Mouse (Mus musculus) spleen, postnatal 14 days (tissue): Measurements from ENCODE around the gene Fer1l5.

Experiments used
- DNase-seq, 2 experiments: peaks; one replicate each; pipeline ENCODE4 v3.0.0; 2021 to 2022; ENCODE audit warnings: low spot score in 2 of 2

Gene Fer1l5

DNA sequence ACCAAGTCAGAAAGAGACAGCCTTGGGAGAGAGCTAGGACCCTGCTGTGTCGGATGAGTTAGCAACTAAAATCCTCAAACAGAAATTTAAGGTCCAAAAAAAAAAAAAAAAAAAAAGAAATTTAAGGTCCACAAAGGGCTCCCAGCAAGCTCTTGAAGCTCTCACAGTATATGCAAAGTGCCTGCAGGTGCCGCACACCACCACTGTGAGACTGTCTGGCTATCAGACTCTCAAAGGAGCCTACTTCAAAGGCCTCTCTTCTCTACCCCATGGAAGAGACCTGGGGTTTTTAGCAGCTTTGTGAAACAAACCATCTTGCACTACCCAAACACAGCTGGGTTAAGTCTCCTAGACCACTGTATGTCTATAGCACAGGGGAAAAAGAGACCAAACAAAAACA, 57.4 kb downstream of the Fer1l5 start:
- no peak for DNase-seq

- no peak for DNase-seq
Observed at GRCm38 (mm10) chr1:36432999-36433398, 60.9 kb downstream of the Fer1l5 start.

DNA sequence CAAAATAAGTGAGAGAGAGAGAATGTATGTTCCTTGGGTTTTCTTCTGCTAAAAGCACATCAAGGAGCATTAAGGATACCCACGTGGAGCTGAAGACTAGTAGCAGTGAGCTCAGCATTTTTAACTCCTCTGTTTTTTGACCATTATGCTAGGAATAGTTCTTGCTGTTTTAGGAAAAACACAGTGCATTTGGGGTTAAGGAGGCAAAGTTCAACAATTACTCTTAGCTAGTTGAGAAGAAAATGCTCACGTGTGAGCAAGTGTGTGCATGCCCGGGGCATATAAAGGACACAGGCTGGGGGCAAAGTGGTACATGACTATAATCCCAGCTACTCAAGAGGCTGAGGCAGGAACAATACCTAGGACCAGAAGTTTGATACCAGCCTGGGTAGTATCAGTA, 61.5 kb downstream of the Fer1l5 start:
- no peak for DNase-seq

DNA sequence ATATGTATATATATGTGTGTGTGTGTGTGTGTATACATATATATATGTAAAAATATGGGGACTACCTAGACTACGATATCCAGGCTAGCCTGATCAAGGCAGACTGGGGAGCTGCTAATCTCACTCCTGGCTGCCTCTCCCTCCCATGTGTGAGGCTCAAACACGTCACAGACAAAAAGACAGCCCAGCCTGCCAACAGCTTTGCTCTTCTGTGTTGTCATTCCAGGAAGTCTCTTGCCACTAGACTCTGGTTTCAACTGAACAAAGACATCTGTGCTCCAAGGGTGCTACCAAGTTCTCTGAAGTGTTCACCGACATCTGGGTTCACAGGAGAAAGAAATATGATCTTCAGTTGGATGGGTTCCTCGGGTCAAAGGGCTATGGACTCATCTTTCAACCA, 63.0 kb downstream of the Fer1l5 start:
- no peak for DNase-seq

DNA sequence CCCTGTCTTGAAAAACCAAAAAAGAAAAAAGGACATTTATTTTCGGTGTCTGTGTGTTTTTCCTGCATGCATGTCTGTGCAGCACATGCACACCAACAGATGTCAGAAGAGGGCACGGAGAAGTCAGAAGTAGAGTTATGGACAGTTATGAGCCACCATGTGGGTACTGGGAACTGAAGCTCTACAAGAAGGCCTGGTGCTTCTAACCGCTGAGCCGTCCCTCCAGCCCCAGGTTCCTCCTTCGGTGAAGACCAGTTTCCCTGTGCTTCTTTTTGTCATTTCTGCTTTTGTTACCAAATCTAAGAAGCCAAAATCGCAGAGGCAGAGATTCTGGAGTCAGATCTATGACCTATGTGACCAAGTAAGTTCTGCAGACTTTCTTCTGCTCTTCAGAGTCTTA, 64.4 kb downstream of the Fer1l5 start:
- no peak for DNase-seq

DNA sequence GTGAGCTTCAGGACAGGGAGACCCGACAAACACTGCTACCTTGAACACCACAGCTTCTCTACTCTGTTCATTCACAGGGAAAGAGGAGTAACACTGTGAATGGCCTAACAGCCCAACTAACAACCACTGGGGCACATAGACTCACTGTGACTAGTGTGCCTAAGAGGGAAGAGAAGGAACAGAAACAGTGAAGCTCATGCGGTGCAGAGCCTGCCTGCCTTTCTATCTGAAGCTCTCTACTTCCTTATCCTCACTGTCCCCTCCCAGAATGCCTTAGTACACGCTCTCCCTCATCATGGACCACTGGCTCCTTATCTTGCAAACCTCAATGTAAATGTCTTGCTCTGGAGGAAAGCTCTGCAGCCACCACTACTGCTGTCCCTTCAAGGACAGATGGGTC, 65.1 kb downstream of the Fer1l5 start:
- no peak for DNase-seq

- DNase-seq, result no peak
Observed at GRCm38 (mm10) chr1:36441101-36441500, 69.0 kb downstream of the Fer1l5 start.

DNA sequence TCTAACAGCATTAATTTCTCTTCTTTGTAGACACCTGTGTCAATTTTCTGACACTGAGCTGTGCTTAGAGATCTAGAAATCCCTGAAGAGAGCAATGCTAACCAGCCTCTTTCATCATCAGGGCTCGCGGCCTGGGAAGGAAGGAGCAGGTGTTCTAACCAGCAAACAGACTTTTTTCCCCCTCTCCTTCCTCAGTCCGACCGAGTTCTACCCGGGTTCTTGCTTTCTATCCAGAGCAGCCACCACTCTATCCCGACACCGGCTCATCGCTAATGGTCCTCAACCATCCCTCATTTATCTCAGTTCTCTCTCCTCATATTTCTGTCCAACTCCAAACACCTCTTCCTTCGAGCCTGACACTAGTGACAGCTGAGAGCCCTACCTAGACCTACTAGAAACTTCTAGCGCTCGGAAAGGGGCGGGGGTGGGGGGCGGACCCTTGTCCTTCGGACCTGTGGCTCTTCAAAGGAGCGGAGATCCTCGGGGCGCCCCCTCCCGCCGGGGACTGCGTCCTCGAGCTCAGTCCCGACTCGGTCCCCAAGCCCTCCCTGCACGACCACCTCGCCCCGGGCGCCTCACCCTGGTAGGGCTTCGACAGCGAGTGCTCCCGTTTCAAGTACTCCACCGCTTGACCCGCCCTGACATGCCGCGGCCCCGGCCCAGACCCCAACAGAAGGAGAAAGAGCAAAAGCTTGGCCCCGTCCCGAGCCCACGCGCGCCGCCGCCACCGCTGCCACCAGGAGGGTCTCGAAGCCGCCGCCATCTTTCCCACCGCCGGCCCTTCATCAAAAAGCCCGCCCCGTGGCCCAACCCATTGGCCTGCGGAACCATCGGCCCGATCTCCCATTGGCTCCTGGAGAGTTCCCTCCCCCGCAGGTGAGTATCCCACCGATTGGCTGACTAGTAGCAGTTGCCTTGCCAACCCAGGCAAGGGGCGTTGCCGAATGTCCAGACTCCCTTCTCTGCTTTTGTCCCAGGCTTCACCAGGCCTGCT, 72.7 kb downstream of the Fer1l5 start, which contains the start of gene Lman2l:
Gene Lman2l, minus strand, starts transcription at position 801 of the 994 bp plus-strand sequence.
- peak; percentile 90 to 94 for DNase-seq

- DNase-seq, result no peak
Observed at GRCm38 (mm10) chr1:36445508-36445907, 73.4 kb downstream of the Fer1l5 start.

DNA sequence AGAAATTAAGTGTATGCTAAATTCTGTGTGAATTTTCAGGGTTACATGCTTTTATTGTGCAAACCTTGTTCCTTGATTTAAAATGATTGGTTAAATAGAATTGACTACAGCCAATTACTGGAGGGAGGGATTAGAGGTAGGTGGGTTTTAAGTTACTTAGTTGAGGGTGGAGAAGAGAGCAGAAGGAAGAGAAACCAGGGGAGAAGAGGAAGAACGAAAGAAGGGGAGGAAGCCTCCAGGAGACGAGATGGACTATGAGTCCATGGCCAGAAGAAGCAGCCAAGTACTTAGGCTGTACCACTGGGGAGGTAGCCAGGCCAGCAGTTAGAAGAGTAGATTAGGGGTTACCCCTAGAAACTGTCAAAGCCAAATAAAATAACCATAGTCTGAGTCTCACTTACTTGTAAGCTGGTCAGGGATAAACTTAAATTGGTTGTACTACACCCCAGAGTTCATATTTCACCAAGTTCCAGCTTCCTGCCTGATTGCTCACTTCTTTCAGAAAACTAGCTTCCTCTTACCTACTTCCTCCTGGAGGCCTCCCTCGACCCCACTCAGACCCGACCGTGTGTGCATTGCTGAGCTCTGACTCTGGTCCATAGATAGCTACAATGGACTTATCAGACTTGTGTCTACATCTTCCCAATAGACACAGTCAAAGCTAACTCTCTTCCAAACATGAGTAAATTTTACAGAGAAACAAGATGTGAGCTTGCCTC, 74.2 kb downstream of the Fer1l5 start:
- DNase-seq, result no peak

DNA sequence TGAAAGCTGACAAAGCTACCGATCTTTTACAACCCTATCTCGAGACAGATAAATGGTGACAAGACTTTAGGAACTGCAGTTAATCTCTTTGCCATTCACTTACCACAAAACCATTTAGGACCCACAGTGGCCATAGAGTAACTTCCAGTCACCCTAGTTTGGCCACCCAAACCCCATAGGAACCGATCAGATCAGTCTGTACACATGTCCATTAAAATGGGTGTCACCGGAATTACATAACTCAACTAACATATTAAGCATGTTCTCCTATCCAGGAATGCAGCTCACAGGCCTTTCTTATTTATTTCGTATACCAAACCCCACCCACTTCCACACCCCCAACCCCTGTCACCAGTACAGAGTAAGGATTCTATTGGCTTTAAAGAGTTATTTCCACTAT, 74.8 kb downstream of the Fer1l5 start:
- DNase-seq, result no peak

DNA sequence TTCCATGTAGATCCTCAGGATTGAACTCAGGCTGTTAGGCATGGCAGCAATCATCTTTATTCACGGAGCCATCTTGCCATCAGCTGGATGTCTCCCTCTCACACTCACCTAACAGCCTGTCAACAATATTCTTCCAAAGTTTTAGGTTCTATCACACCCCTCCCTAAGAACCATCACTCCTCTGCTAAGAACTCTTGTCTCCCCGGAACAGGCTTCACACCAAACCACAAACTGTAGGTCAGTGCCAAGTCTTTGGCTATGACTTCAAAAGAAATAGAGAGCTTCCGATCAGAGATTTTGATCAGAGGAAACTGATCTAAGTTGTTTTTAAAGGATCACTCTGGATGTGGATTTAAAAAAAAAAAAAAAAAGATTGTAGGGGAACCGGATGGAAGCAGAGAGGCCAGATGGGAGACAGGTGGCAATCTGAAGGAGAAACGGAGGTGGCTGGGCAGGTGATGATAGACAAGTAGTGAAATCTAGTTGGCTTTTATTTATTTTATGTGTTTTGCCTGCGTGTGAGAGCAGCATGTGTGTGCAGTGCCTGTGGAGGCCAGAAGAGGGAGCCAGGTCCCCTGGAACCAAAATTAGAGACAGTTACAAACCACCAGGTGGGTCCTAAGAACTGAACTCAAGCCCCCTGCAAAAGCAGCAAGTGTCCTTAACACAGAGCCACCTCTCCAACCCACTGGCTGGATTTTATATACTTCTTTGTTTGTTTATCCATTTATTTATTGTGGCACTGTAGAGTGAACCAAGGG, 82.1 kb downstream of the Fer1l5 start:
- no peak for DNase-seq

- DNase-seq, result no peak
Observed at GRCm38 (mm10) chr1:36457388-36458014, 85.4 kb downstream of the Fer1l5 start.

DNA sequence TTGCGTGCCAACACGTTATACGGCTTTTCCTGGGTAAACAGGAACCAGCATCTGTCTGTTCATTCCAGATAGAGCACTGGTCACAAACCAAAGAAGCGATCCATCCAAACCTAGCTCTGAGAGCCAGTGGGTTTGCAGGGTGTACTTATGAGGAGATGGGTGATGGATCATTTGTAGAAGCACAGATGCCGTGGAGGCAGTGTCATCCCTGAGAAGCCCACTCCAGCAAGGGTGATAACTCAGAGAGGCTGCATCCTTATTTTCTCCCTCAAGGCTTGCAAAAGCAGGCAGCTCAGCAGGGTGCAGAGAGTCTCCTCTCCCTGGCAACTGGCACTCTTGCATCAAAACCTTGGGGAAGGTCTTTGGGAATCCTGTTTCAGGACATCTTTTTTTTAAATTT, 86.1 kb downstream of the Fer1l5 start:
- no peak for DNase-seq

DNA sequence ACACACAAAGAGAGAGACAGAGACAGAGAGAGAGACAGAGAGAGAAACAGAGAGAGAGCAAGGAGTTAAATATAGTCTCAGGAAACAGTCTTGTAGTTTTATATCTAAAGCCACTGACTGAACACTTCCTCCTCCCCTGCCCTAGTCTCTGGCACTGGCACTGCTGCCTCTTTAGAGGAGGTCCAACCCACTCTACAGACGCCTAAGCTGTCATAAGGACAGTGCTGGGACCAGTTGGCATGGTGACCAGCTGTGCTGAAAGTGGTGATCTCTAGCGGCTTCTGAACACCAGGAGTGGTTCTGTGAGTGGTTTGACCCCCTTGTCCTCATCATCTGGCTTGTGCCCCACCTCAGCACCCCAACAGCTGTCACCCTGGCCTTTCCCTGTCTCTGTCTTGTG, 89.7 kb downstream of the Fer1l5 start:
- no peak for DNase-seq

- no peak for DNase-seq
Observed at GRCm38 (mm10) chr1:36465641-36466160, 93.6 kb downstream of the Fer1l5 start.

DNA sequence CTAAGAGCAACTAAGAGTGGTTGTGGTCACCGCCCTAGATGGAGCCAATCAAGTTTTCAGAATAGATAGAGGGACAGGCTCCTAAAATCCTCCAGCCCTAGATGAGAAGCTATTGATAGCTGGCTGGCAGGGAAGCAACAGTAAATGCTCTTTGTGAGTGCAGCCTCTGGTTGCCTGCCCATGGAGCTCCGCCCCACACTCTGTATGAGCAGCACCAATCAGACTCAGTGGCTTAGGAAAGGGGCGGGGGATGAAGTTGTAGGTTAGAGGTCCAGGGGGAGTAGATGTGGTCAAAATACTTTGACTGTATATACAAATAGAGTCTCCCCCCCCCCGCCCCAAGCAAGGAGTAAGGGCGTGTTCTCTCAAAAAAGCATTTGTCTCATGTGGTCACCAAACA, 95.4 kb downstream of the Fer1l5 start:
- no peak for DNase-seq

GRCm38 (mm10) chr1:36469811-36470444, 97.8 kb downstream of the Fer1l5 start:
- no peak for DNase-seq

GRCm38 (mm10) chr1:36471181-36472105, 99.4 kb downstream of the Fer1l5 start, which contains the start of gene Cnnm4:
TSS of gene Cnnm4 (plus strand) at chr1:36471620.
- peak; percentile 74 to 81 for DNase-seq
